Mouse (Mus musculus) limb, embryonic 12.5 days (tissue): Measurements from ENCODE around the gene Naalad2. TPM values are rescaled to one million over a fixed set of nuclear protein-coding genes. Genes with fewer than 3 reads are reported as not detected.
"Not testable (repeated sequence)": the region's sequence is repeated elsewhere in the genome, so short reads cannot be mapped to it uniquely, and the experiment has no call there.

ENCODE experiments used
- ATAC-seq: fragments of 200-750 bp; cut with Nextera tagmentation; 2 replicates; pipeline ENCODE4 v1.8.0; 2017; ENCODE audit warnings: low read depth, moderate TSS enrichment; ENCODE audit not compliant: insufficient number of reproducible peaks, insufficient read depth, low FRiP score, low TSS enrichment
- H3K27ac ChIP-seq: fragments of 300-500 bp; sonication (generic); 2 replicates; pipeline ENCODE4 v1.5.1; 2016; ENCODE audit warnings: mild to moderate bottlenecking, moderate library complexity
- H3K27me3 ChIP-seq: fragments of 300-500 bp; sonication (generic); 2 replicates; pipeline ENCODE4 v1.6.1; 2016; ENCODE audit warnings: mild to moderate bottlenecking, moderate library complexity
- H3K36me3 ChIP-seq: fragments of 300-500 bp; sonication (generic); 2 replicates; pipeline ENCODE4 v1.6.1; 2016; ENCODE audit warnings: mild to moderate bottlenecking, moderate library complexity
- H3K4me1 ChIP-seq: fragments of 300-500 bp; sonication (generic); replicated peaks from 2 replicates; pipeline ENCODE4 v1.6.1; 2016
- H3K4me2 ChIP-seq: fragments of 300-500 bp; sonication (generic); 2 replicates; pipeline ENCODE4 v1.6.1; 2016; ENCODE audit warnings: mild to moderate bottlenecking, moderate library complexity
- H3K4me3 ChIP-seq: fragments of 300-500 bp; sonication (generic); replicated peaks from 2 replicates; pipeline ENCODE4 v1.5.1; 2016; ENCODE audit warnings: mild to moderate bottlenecking
- H3K9ac ChIP-seq: fragments of 300-500 bp; sonication (generic); replicated peaks from 2 replicates; pipeline ENCODE4 v1.6.1; 2016; ENCODE audit warnings: mild to moderate bottlenecking, moderate library complexity
- H3K9me3 ChIP-seq: fragments of 300-500 bp; sonication (generic); 2 replicates; pipeline ENCODE4 v1.6.1; 2016; ENCODE audit warnings: mild to moderate bottlenecking, moderate library complexity
- WGBS: fragments of 180-500 bp; shearing (Covaris S2); methylation state at CpG from one replicate; pipeline ENCODE4 v1.1.7; 2016; 5-methylcytosine and 5-hydroxymethylcytosine counted together
- polyA plus RNA-seq: library from polyadenylated mRNA; unstranded; fragments of >200 nt; fragmentation: Nextera tagmentation; extraction: Ambion mirVana; gene quantifications from 2 replicates; pipeline ENCODE4 v1.2.1, GENCODE M21; 2016

Gene Naalad2
- polyA plus RNA-seq, 1 experiment from 2014 or later, result 1.4 TPM

GRCm38 (mm10) chr9:18292443-18292922 is 110.3 kb downstream of the Naalad2 start:
- peak overlapping the region; percentile 92 for H3K4me3 ChIP-seq
- no peak; the same call in 1 of the 2 replicates for ATAC-seq
- under 1% methylated on average over 24 of the region's 24 CpGs for WGBS
- H3K27ac ChIP-seq, result peak overlapping the region; percentile 89
- peaks cover 10% of the 10 kb centered on the region for H3K4me1 ChIP-seq
- H3K4me2 ChIP-seq, result peak overlapping the region; percentile 81
- peaks cover 9% of the 10 kb centered on the region for H3K36me3 ChIP-seq
- no peaks in the 10 kb centered on the region for H3K9me3 ChIP-seq
- no peaks in the 10 kb centered on the region for H3K27me3 ChIP-seq
- peak overlapping the region; percentile 94 for H3K9ac ChIP-seq

GRCm38 (mm10) chr9:18291571-18292429 is 111.0 kb downstream of the Naalad2 start, which contains the start of gene Chordc1:
Gene Chordc1 (plus strand): TSS chr9:18292125.
- WGBS, result 4% methylated on average over 49 of the region's 49 CpGs
- peaks cover 5% of the 10 kb centered on the region for H3K36me3 ChIP-seq
- peak; percentile 99 for ATAC-seq
- peak within 1 kb of the TSS; percentile 94 for H3K9ac ChIP-seq
- peak within 1 kb of the TSS; percentile 92 for H3K4me3 ChIP-seq
- no peaks in the 10 kb centered on the region for H3K9me3 ChIP-seq
- H3K4me2 ChIP-seq, result peak within 1 kb of the TSS; percentile 81
- peak within 1 kb of the TSS; percentile 89 for H3K27ac ChIP-seq
- H3K4me1 ChIP-seq, result peaks cover 10% of the 10 kb centered on the region
- no peaks in the 10 kb centered on the region for H3K27me3 ChIP-seq

DNA sequence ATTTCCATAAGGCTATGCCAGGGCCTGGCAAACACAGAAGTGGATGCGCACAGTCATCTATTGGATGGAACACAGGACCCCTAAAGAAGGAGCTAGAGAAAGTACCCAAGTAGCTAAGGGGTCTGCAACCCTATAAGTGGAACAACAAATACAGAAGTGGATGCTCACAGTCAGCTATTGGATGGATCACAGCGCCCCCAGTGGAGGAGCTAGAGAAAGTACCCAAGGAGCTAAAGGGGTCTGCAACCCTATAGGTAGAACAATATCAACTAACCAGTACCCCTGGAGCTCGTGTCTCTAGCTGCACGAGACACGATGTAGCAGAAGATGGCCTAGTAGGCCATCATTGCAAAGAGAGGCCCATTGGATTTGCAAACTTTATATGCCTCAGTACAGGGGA is 124.1 kb downstream of the Naalad2 start:
- not testable (repeated sequence) for H3K27me3 ChIP-seq, ATAC-seq, H3K4me2 ChIP-seq, H3K4me1 ChIP-seq, H3K9ac ChIP-seq, H3K27ac ChIP-seq, H3K36me3 ChIP-seq, H3K4me3 ChIP-seq, H3K9me3 ChIP-seq
- 28% methylated on average over 5 of the region's 5 CpGs for whole genome bisulfite sequencing

DNA sequence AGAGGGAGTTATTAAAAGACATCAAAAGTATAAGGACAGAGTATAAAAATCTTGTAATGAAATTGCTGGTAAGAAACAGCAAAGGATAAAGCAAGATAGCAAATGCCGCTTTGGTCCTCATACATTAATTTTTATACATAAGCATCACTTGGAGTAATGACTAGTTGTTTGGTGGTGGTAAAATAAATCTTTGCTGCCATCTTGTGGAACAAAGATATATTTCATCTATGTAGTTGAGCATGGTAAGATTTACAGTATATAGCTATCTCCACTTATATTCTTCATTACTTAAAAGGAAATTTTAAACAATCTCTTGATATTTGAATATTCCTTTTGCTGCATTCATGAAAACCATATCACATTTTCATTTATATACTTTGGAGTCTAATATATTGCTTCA is 125.3 kb downstream of the Naalad2 start:
- no peak overlapping the region for H3K9ac ChIP-seq
- no peak overlapping the region for H3K4me3 ChIP-seq
- no peak overlapping the region for H3K27ac ChIP-seq
- H3K27me3 ChIP-seq, result no peaks in the 10 kb centered on the region
- H3K9me3 ChIP-seq, result no peaks in the 10 kb centered on the region
- 53% methylated on average over 1 of the region's 1 CpGs for WGBS
- H3K36me3 ChIP-seq, result no peaks in the 10 kb centered on the region
- H3K4me2 ChIP-seq, result no peak overlapping the region
- no peak for ATAC-seq
- H3K4me1 ChIP-seq, result no peaks in the 10 kb centered on the region

- ATAC-seq, result no peak
- Histone ChIP-seq H3K4me2 (no peak overlapping the region), H3K9me3 (no peaks in the 10 kb centered on the region), H3K27me3 (no peaks in the 10 kb centered on the region), H3K36me3 (no peaks in the 10 kb centered on the region), H3K4me3 (no peak overlapping the region), H3K4me1 (no peaks in the 10 kb centered on the region), H3K27ac (no peak overlapping the region), H3K9ac (no peak overlapping the region)
- WGBS, result 51% methylated on average over 2 of the region's 2 CpGs
These were observed 126.0 kb downstream of the Naalad2 start for GRCm38 (mm10) chr9:18276844-18277243.

DNA sequence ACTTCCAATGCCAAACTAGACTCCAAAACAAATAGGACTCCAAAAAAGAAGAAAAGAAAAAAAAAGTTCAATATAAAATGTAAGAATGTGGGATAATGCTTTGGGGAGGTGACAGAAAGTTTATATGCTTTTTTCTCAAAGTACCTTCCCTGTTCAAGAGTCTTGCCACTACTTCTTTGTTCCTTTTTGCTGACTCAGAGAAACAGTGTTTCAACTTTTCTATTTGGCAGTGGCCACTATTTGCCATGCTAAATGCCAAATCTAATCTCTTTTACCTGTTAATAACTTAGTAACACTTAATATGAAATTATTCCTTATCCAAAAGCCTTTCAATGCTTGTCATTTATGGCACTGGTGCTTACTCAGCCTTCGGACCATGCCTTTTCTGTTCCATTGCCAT is 126.9 kb downstream of the Naalad2 start:
- Histone ChIP-seq H3K9ac (no peak overlapping the region), H3K36me3 (no peaks in the 10 kb centered on the region), H3K27ac (no peak overlapping the region), H3K4me2 (no peak overlapping the region), H3K4me1 (no peaks in the 10 kb centered on the region), H3K9me3 (no peaks in the 10 kb centered on the region), H3K4me3 (no peak overlapping the region), H3K27me3 (no peaks in the 10 kb centered on the region)
- 96% methylated on average over 1 of the region's 1 CpGs for WGBS
- ATAC-seq, result no peak

Other genes with a start within 250 kb of the Naalad2 start
- gene Chordc1, start 110.9 kb downstream of the Naalad2 start, polyA plus RNA-seq, result 132 and 140 TPM in 2 replicates
- gene Ubtfl1, start 1.4 kb upstream of the Naalad2 start, polyA plus RNA-seq, result not detected in 2 replicates
- not detected in 2 replicates for gene Mbd3l2, start 27.7 kb upstream of the Naalad2 start, polyA plus RNA-seq
- gene Zfp558, start 75.3 kb upstream of the Naalad2 start, polyA plus RNA-seq, result 12.4 and 12.6 TPM in 2 replicates
- not detected in 2 replicates for gene Mbd3l1, start 75.4 kb upstream of the Naalad2 start, polyA plus RNA-seq